Mouse (Mus musculus) gastrocnemius, adult 2 months (tissue): Measurements from ENCODE around the gene Gm5737. TPM values are rescaled to one million over a fixed set of nuclear protein-coding genes. Genes with fewer than 3 reads are reported as not detected.

ENCODE experiments used
- DNase-seq: peaks from one replicate; pipeline ENCODE4 v3.0.0; 2022
- H3K27ac ChIP-seq: fragments of 200-600 bp; 2 replicates; pipeline ENCODE4 v1.8.1; 2022; ENCODE audit warnings: mild to moderate bottlenecking
- H3K4me3 ChIP-seq: fragments of 200-600 bp; 2 replicates; pipeline ENCODE4 v1.8.1; 2022; ENCODE audit warnings: mild to moderate bottlenecking, moderate library complexity
- CTCF ChIP-seq: fragments of 200-600 bp; IDR thresholded peaks from 2 replicates; pipeline ENCODE4 v1.8.1; 2022; ENCODE audit warnings: antibody characterized with exemption, mild to moderate bottlenecking, moderate library complexity
- intact Hi-C: fragments of 180-260 bp; cut with DNase I; formaldehyde crosslinking; loops from one replicate; pipeline ENCODE4 v1.15.1; 2025
- long read RNA-seq, 2 experiments: library from polyadenylated mRNA; stranded (forward); transcript quantifications; one replicate each; pipeline ENCODE4 v2.0.0; 2021
- total RNA-seq, 2 experiments: library from RNA; stranded (reverse); gene quantifications; 2 replicates each; pipeline ENCODE4 v1.2.3; 2021

The Gm5737 gene
- under 1 TPM; 0.31 to 0.42 TPM for total RNA-seq
- long read RNA-seq, experiment 1, partial matches to known transcripts, result 0 of 4 reads
- long read RNA-seq, experiment 1, other reads (novel, unspliced or antisense), result 4 of 4 reads
- long read RNA-seq, experiment 2, result 0 reads

- H3K27ac ChIP-seq, result no peak within 1 kb of the TSS
- DNase-seq, result no peak
- intact Hi-C loops, result no loop called here
- no peak for TF ChIP-seq CTCF
- H3K4me3 ChIP-seq, result no peak within 1 kb of the TSS
These were observed at the start of gene Gm5737 for GRCm38 (mm10) chr7:120811834-120812415. Gm5737 (plus strand) TSS chr7:120812365.

GRCm38 (mm10) chr7:120767369-120767768 lies 44.8 kb upstream of the Gm5737 start:
- intact Hi-C loops, result no loop called here
- DNase-seq, result no peak
- no peak overlapping the region for H3K27ac ChIP-seq
- H3K4me3 ChIP-seq, result no peak overlapping the region
- no peak for TF ChIP-seq CTCF

- no peak for TF ChIP-seq CTCF
- H3K27ac ChIP-seq, result no peak overlapping the region
- intact Hi-C loops, result no loop called here
- H3K4me3 ChIP-seq, result no peak overlapping the region
- DNase-seq, result no peak
These were observed 40.8 kb upstream of the Gm5737 start for GRCm38 (mm10) chr7:120771389-120771788.

- DNase-seq, result no peak
- Histone ChIP-seq H3K4me3 (no peak overlapping the region), H3K27ac (no peak overlapping the region)
- no peak for TF ChIP-seq CTCF
- intact Hi-C loops, result no loop called here
These were observed 34.2 kb upstream of the Gm5737 start for GRCm38 (mm10) chr7:120778012-120778411.

GRCm38 (mm10) chr7:120795544-120795943 lies 16.6 kb upstream of the Gm5737 start:
- peak; percentile 25 for DNase-seq
- H3K27ac ChIP-seq, result no peak overlapping the region
- H3K4me3 ChIP-seq, result no peak overlapping the region
- intact Hi-C loops, result no loop called here
- no peak for TF ChIP-seq CTCF

- no peak for DNase-seq
- no peak overlapping the region for H3K27ac ChIP-seq
- intact Hi-C loops, result no loop called here
- TF ChIP-seq CTCF, result no peak
- no peak overlapping the region for H3K4me3 ChIP-seq
These were observed 15.8 kb upstream of the Gm5737 start for GRCm38 (mm10) chr7:120796369-120796768.

GRCm38 (mm10) chr7:120803268-120803667 lies 8.9 kb upstream of the Gm5737 start:
- intact Hi-C loops, result no loop called here
- Histone ChIP-seq H3K27ac (no peak overlapping the region), H3K4me3 (no peak overlapping the region)
- TF ChIP-seq CTCF, result no peak
- no peak for DNase-seq

GRCm38 (mm10) chr7:120809705-120810104 lies 2.5 kb upstream of the Gm5737 start:
- intact Hi-C loops, result no loop called here
- TF ChIP-seq CTCF, result no peak

GRCm38 (mm10) chr7:120817552-120817951 lies 5.4 kb downstream of the Gm5737 start:
- TF ChIP-seq CTCF, result no peak
- Histone ChIP-seq H3K4me3 (no peak overlapping the region), H3K27ac (no peak overlapping the region)
- no peak for DNase-seq
- intact Hi-C loops, result no loop called here

More at GRCm38 (mm10) chr7:120809705-120810104, 2.5 kb upstream of the Gm5737 start:
- peak overlapping the region; percentile 52 for H3K4me3 ChIP-seq
- no peak for DNase-seq
- H3K27ac ChIP-seq, result no peak overlapping the region

- Histone ChIP-seq H3K27ac (peak overlapping the region; percentile 90), H3K4me3 (no peak overlapping the region)
- DNase-seq, result peak; percentile 91
- TF ChIP-seq CTCF, result no peak
- intact Hi-C loops, result no loop called here
These were observed 7.2 kb downstream of the Gm5737 start for GRCm38 (mm10) chr7:120819386-120819785.

GRCm38 (mm10) chr7:120823248-120823647 lies 11.1 kb downstream of the Gm5737 start:
- H3K4me3 ChIP-seq, result no peak overlapping the region
- intact Hi-C loops, result loop anchor here (1.0 to 2.0 kb wide), 2 partner anchors 68 to 153 kb away; partner anchors contain the start of gene Pdzd9
- TF ChIP-seq CTCF, result peak; percentile 94
- peak; percentile 72 for DNase-seq
- H3K27ac ChIP-seq, result peak overlapping the region; percentile 48; the same call in 1 of the 2 replicates

- H3K4me3 ChIP-seq, result no peak overlapping the region
- TF ChIP-seq CTCF, result no peak
- intact Hi-C loops, result no loop called here
- H3K27ac ChIP-seq, result no peak overlapping the region
- no peak for DNase-seq
These were observed 12.9 kb downstream of the Gm5737 start for GRCm38 (mm10) chr7:120825097-120825496.

GRCm38 (mm10) chr7:120826408-120826807 lies 14.2 kb downstream of the Gm5737 start:
- H3K4me3 ChIP-seq, result no peak overlapping the region
- intact Hi-C loops, result no loop called here
- no peak overlapping the region for H3K27ac ChIP-seq
- TF ChIP-seq CTCF, result peak; percentile 72
- DNase-seq, result peak; percentile 57
